In genomic region chr1:194717451-194717874, GRCm38 (mm10) we compare ENCODE assay signal across 22 mouse cellular contexts.
DNase-seq lines count a peak whose midpoint lies in the region; ATAC-seq and TF ChIP-seq lines count a peak whose summit lies in the region.
"Had no signal": no experiment of that assay in that cellular context is flagged by ENCODE, and none has a peak within 500 bp of the region (broad histone marks: within the 10 kb centered on the region; RNA-seq: fewer than 3 reads in every experiment).

No protein-coding gene starts in this region.

- no peaks in the 10 kb centered on the region for H3K36me3 ChIP-seq in embryonic facial prominence, embryonic 11.5 days (replicated peaks; ENCODE audit: control insufficient read depth, insufficient read depth, low read depth, low read length)
- 0 out of 2 replicates have a peak, but pooled peaks cover 6% of the 10 kb centered on the region for H3K36me3 ChIP-seq in embryonic facial prominence, embryonic 10.5 days (replicated peaks)
- H3K36me3 ChIP-seq in neural tube, embryonic 14.5 days (ENCODE audit: control insufficient read depth, insufficient read depth, low read length) = no peaks in the 10 kb centered on the region; the same call in 1 of the 2 replicates
- H3K36me3 ChIP-seq: limb, embryonic 13.5 days had no signal

- DNase-seq in embryonic facial prominence, embryonic 11.5 days (ENCODE audit: low spot score) = peak; percentile 40
- no peak for DNase-seq in embryonic facial prominence, embryonic 10.5 days (ENCODE audit: low spot score)
- DNase-seq in left cerebral cortex, adult 2 months (ENCODE audit: extremely low spot score in 1 of 2, low spot score in 2 of 2) = no peak
- no peak for DNase-seq in left cerebral cortex, adult 11 months (ENCODE audit: low spot score)
- DNase-seq in brain, embryonic 14.5 days (ENCODE audit: low read depth) = peak; percentile 52
- DNase-seq in cerebellum, postnatal 10 days = no peak
- no peak for DNase-seq in liver
- DNase-seq: B cell, adult 2 months; cerebellum, adult 8-10 months; heart, postnatal 36 days; kidney, postnatal 36 days; layer of hippocampus, adult 9-11 months; lung, postnatal 4 days; thymus, adult 18-20 months had no signal

- H3K4me2 ChIP-seq in embryonic facial prominence, embryonic 11.5 days (ENCODE audit: low read depth, low read length) = no peak overlapping the region
- H3K4me2 ChIP-seq in neural tube, embryonic 14.5 days (ENCODE audit: low read depth, low read length) = no peak overlapping the region
- H3K4me2 ChIP-seq: heart, embryonic 13.5 days; limb, embryonic 13.5 days had no signal

- no peaks in the 10 kb centered on the region for H3K4me1 ChIP-seq in embryonic facial prominence, embryonic 11.5 days (ENCODE audit: control insufficient read depth, insufficient read depth, low read length)
- peaks cover 48% of the 10 kb centered on the region for H3K4me1 ChIP-seq in embryonic facial prominence, embryonic 10.5 days
- peaks cover 31% of the 10 kb centered on the region for H3K4me1 ChIP-seq in neural tube, embryonic 14.5 days (ENCODE audit: control insufficient read depth, insufficient read depth, low read length)

- peak; percentile 47; the same call in 1 of the 2 replicates for ATAC-seq in embryonic facial prominence, embryonic 11.5 days (replicated peaks; ENCODE audit: insufficient number of reproducible peaks, low FRiP score, low TSS enrichment, low read depth)
- peak; percentile 29; the same call in 1 of the 2 replicates for ATAC-seq in neural tube, embryonic 14.5 days (ENCODE audit: low read depth)
- ATAC-seq: forebrain, embryonic 14.5 days; intestine, embryonic 16.5 days; Patski had no signal

- TF ChIP-seq POLR2A in brain, embryonic 14.5 days (IDR thresholded peaks at IDR 0.05; ENCODE audit: borderline replicate concordance, extremely low read depth, insufficient read depth, insufficient read length, poor library complexity, severe bottlenecking) = no peak

- H3K27me3 ChIP-seq in embryonic facial prominence, embryonic 11.5 days (ENCODE audit: control insufficient read depth, insufficient read depth, low read length) = no peaks in the 10 kb centered on the region
- no peaks in the 10 kb centered on the region for H3K27me3 ChIP-seq in embryonic facial prominence, embryonic 10.5 days (replicated peaks; ENCODE audit: low read depth, poor library complexity, severe bottlenecking)
- no peaks in the 10 kb centered on the region for H3K27me3 ChIP-seq in neural tube, embryonic 14.5 days (ENCODE audit: control insufficient read depth, insufficient read depth, low read length)
- H3K27me3 ChIP-seq: heart, embryonic 13.5 days; limb, embryonic 13.5 days; Patski had no signal

- 44% methylated on average over 1 of the region's 1 CpGs for WGBS in embryonic facial prominence, embryonic 11.5 days
- 39% methylated on average over 1 of the region's 1 CpGs for WGBS in embryonic facial prominence, embryonic 10.5 days
- WGBS in neural tube, embryonic 14.5 days = 57% methylated on average over 1 of the region's 1 CpGs

- TF ChIP-seq CTCF in left cerebral cortex, adult 2 months (IDR thresholded peaks at IDR 0.05) = no peak
- no peak for TF ChIP-seq CTCF in brain, embryonic 14.5 days (IDR thresholded peaks at IDR 0.05; ENCODE audit: borderline replicate concordance, extremely low read depth, insufficient read depth, insufficient read length)

- no peak overlapping the region for H3K4me3 ChIP-seq in embryonic facial prominence, embryonic 11.5 days (ENCODE audit: low read depth, low read length)
- H3K4me3 ChIP-seq in embryonic facial prominence, embryonic 10.5 days = no peak overlapping the region
- H3K4me3 ChIP-seq in left cerebral cortex, adult 2 months = no peak overlapping the region
- H3K4me3 ChIP-seq in neural tube, embryonic 14.5 days (ENCODE audit: low read depth, low read length) = no peak overlapping the region
- H3K4me3 ChIP-seq: erythroblast, embryonic 14.5 days; heart, embryonic 13.5 days; limb, embryonic 13.5 days; midbrain, embryonic 10.5 days had no signal

- H3K9me3 ChIP-seq in embryonic facial prominence, embryonic 11.5 days (replicated peaks; ENCODE audit: control insufficient read depth, low read length) = no peaks in the 10 kb centered on the region
- no peaks in the 10 kb centered on the region for H3K9me3 ChIP-seq in embryonic facial prominence, embryonic 10.5 days
- no peaks in the 10 kb centered on the region for H3K9me3 ChIP-seq in neural tube, embryonic 14.5 days (ENCODE audit: control insufficient read depth, low read length)
- H3K9me3 ChIP-seq: heart, embryonic 13.5 days; limb, embryonic 13.5 days; midbrain, embryonic 10.5 days had no signal

- intact Hi-C loops in left cerebral cortex, adult 2 months (cut with DNase I) = no loop called here

- H3K27ac ChIP-seq in embryonic facial prominence, embryonic 11.5 days (replicated peaks; ENCODE audit: low read depth, low read length) = no peak overlapping the region
- H3K27ac ChIP-seq in embryonic facial prominence, embryonic 10.5 days (replicated peaks) = no peak overlapping the region
- 0 out of 2 replicates have a peak overlapping the region, but pooled peaks have one; percentile 3 for H3K27ac ChIP-seq in left cerebral cortex, adult 2 months
- H3K27ac ChIP-seq in neural tube, embryonic 14.5 days (ENCODE audit: low read depth, low read length) = no peak overlapping the region
- H3K27ac ChIP-seq: heart, embryonic 13.5 days; limb, embryonic 13.5 days; midbrain, embryonic 10.5 days had no signal

- H3K9ac ChIP-seq in embryonic facial prominence, embryonic 11.5 days (replicated peaks; ENCODE audit: low read length) = no peak overlapping the region
- H3K9ac ChIP-seq in neural tube, embryonic 14.5 days (replicated peaks; ENCODE audit: low read depth, low read length) = no peak overlapping the region
- H3K9ac ChIP-seq: heart, embryonic 13.5 days; limb, embryonic 13.5 days had no signal

Comparison
In these comparisons a context has a peak if more than half of its experiments do, and no peak if none do; other contexts are left out.
1. DNase-seq: peak in embryonic facial prominence, embryonic 11.5 days (single experiment) and brain, embryonic 14.5 days (single experiment); none in embryonic facial prominence, embryonic 10.5 days (single experiment), left cerebral cortex, adult 2 months (0 of 2), left cerebral cortex, adult 11 months (single experiment), cerebellum, postnatal 10 days (0 of 2) and liver (single experiment).